Mouse (Mus musculus): ENCODE data around the gene Stra6l. TPM values are rescaled to one million over a fixed set of nuclear protein-coding genes. Genes with fewer than 3 reads are reported as not detected.

The Stra6l gene
- polyA plus RNA-seq, 1 experiment from 2014 or later, result 0.61 TPM

GRCm38 (mm10) chr4:45822781-45823575 is 25.5 kb upstream of the Stra6l start:
- Histone ChIP-seq H3K27me3 (peaks cover 59% of the 10 kb centered on the region), H3K36me3 (no peaks in the 10 kb centered on the region), H3K4me1 (peaks cover 24% of the 10 kb centered on the region), H3K9me3 (no peaks in the 10 kb centered on the region), H3K9ac (no peak overlapping the region), H3K27ac (no peak overlapping the region), H3K4me2 (no peak overlapping the region), H3K4me3 (no peak overlapping the region)
- WGBS, result 27% methylated on average over 11 of the region's 11 CpGs
- ATAC-seq (ENCODE audit: insufficient number of reproducible peaks, low FRiP score, low TSS enrichment, low read depth), result no peak

- Histone ChIP-seq H3K4me2 (no peak overlapping the region), H3K27ac (no peak overlapping the region), H3K9ac (no peak overlapping the region), H3K36me3 (no peaks in the 10 kb centered on the region), H3K9me3 (no peaks in the 10 kb centered on the region), H3K4me1 (peaks cover 16% of the 10 kb centered on the region), H3K27me3 (peaks cover 72% of the 10 kb centered on the region), H3K4me3 (no peak overlapping the region)
- 7% methylated on average over 10 of the region's 10 CpGs for WGBS
- no peak for ATAC-seq (ENCODE audit: insufficient number of reproducible peaks, low FRiP score, low TSS enrichment, low read depth)
Observed at GRCm38 (mm10) chr4:45824049-45824760, 24.3 kb upstream of the Stra6l start.

GRCm38 (mm10) chr4:45824761-45825556 is 23.5 kb upstream of the Stra6l start:
- Histone ChIP-seq H3K9ac (no peak overlapping the region), H3K27me3 (peaks cover 79% of the 10 kb centered on the region), H3K27ac (no peak overlapping the region), H3K4me1 (peaks cover 9% of the 10 kb centered on the region), H3K9me3 (no peaks in the 10 kb centered on the region), H3K4me2 (no peak overlapping the region), H3K4me3 (no peak overlapping the region), H3K36me3 (no peaks in the 10 kb centered on the region)
- ATAC-seq (ENCODE audit: insufficient number of reproducible peaks, low FRiP score, low TSS enrichment, low read depth), result no peak
- WGBS, result 23% methylated on average over 14 of the region's 14 CpGs

GRCm38 (mm10) chr4:45826275-45827040 is 22.0 kb upstream of the Stra6l start, which contains the start of gene Igfbpl1:
Gene Igfbpl1, minus strand, starts transcription at chr4:45826923.
- no peak within 1 kb of the TSS for H3K9ac ChIP-seq
- peak within 1 kb of the TSS; percentile 77 for H3K4me2 ChIP-seq
- H3K9me3 ChIP-seq, result no peaks in the 10 kb centered on the region
- no peak within 1 kb of the TSS for H3K27ac ChIP-seq
- H3K27me3 ChIP-seq, result peaks cover 88% of the 10 kb centered on the region
- no peak for ATAC-seq (ENCODE audit: insufficient number of reproducible peaks, low FRiP score, low TSS enrichment, low read depth)
- H3K36me3 ChIP-seq, result no peaks in the 10 kb centered on the region
- peaks cover 9% of the 10 kb centered on the region for H3K4me1 ChIP-seq
- WGBS, result 1% methylated on average over 91 of the region's 91 CpGs
- H3K4me3 ChIP-seq, result peak within 1 kb of the TSS; percentile 39

GRCm38 (mm10) chr4:45829907-45830759 is 18.3 kb upstream of the Stra6l start:
- H3K9me3 ChIP-seq, result no peaks in the 10 kb centered on the region
- no peak for ATAC-seq (ENCODE audit: insufficient number of reproducible peaks, low FRiP score, low TSS enrichment, low read depth)
- 50% methylated on average over 13 of the region's 13 CpGs for WGBS
- H3K27me3 ChIP-seq, result peaks cover 68% of the 10 kb centered on the region
- H3K9ac ChIP-seq, result no peak overlapping the region
- H3K36me3 ChIP-seq, result no peaks in the 10 kb centered on the region
- H3K27ac ChIP-seq, result no peak overlapping the region
- no peak overlapping the region for H3K4me2 ChIP-seq
- H3K4me1 ChIP-seq, result peaks cover 9% of the 10 kb centered on the region
- H3K4me3 ChIP-seq, result no peak overlapping the region

GRCm38 (mm10) chr4:45831996-45832395 is 16.5 kb upstream of the Stra6l start:
- H3K9ac ChIP-seq, result no peak overlapping the region
- no peak for ATAC-seq (ENCODE audit: insufficient number of reproducible peaks, low FRiP score, low TSS enrichment, low read depth)
- WGBS, result 84% methylated on average over 7 of the region's 7 CpGs
- H3K9me3 ChIP-seq, result no peaks in the 10 kb centered on the region
- H3K36me3 ChIP-seq, result no peaks in the 10 kb centered on the region
- peaks cover 49% of the 10 kb centered on the region for H3K27me3 ChIP-seq
- no peak overlapping the region for H3K27ac ChIP-seq
- no peak overlapping the region for H3K4me2 ChIP-seq
- H3K4me1 ChIP-seq, result no peaks in the 10 kb centered on the region
- H3K4me3 ChIP-seq, result no peak overlapping the region

GRCm38 (mm10) chr4:45833461-45833860 is 15.0 kb upstream of the Stra6l start:
- H3K27me3 ChIP-seq, result peaks cover 35% of the 10 kb centered on the region
- ATAC-seq (ENCODE audit: insufficient number of reproducible peaks, low FRiP score, low TSS enrichment, low read depth), result no peak
- H3K4me3 ChIP-seq, result no peak overlapping the region
- no peak overlapping the region for H3K4me2 ChIP-seq
- no peak overlapping the region for H3K9ac ChIP-seq
- H3K27ac ChIP-seq, result no peak overlapping the region
- no peaks in the 10 kb centered on the region for H3K9me3 ChIP-seq
- WGBS, result 43% methylated on average over 5 of the region's 5 CpGs
- no peaks in the 10 kb centered on the region for H3K4me1 ChIP-seq
- H3K36me3 ChIP-seq, result no peaks in the 10 kb centered on the region

- Histone ChIP-seq H3K27ac (no peak overlapping the region), H3K9ac (no peak overlapping the region), H3K4me3 (no peak overlapping the region), H3K4me2 (no peak overlapping the region), H3K9me3 (no peaks in the 10 kb centered on the region), H3K36me3 (no peaks in the 10 kb centered on the region), H3K4me1 (peaks cover 8% of the 10 kb centered on the region), H3K27me3 (peaks cover 24% of the 10 kb centered on the region)
- WGBS, result 51% methylated on average over 14 of the region's 14 CpGs
- no peak for ATAC-seq (ENCODE audit: insufficient number of reproducible peaks, low FRiP score, low TSS enrichment, low read depth)
Observed at GRCm38 (mm10) chr4:45844355-45844754, 4.1 kb upstream of the Stra6l start.

GRCm38 (mm10) chr4:45846263-45846662 is 2.2 kb upstream of the Stra6l start:
- no peak for ATAC-seq (ENCODE audit: insufficient number of reproducible peaks, low FRiP score, low TSS enrichment, low read depth)
- H3K36me3 ChIP-seq, result no peaks in the 10 kb centered on the region
- 90% methylated on average over 2 of the region's 2 CpGs for WGBS

GRCm38 (mm10) chr4:45848825-45849156 is 327 bp downstream of the Stra6l start:
- 22% methylated on average over 10 of the region's 10 CpGs for WGBS
- Histone ChIP-seq H3K9ac (no peak overlapping the region), H3K27me3 (peaks cover 55% of the 10 kb centered on the region), H3K4me2 (peak overlapping the region; percentile 6; the same call in 1 of the 2 replicates), H3K4me3 (no peak overlapping the region), H3K4me1 (peaks cover 8% of the 10 kb centered on the region), H3K36me3 (no peaks in the 10 kb centered on the region), H3K9me3 (no peaks in the 10 kb centered on the region), H3K27ac (no peak overlapping the region)
- no peak for ATAC-seq (ENCODE audit: insufficient number of reproducible peaks, low FRiP score, low TSS enrichment, low read depth)

More at GRCm38 (mm10) chr4:45846263-45846662, 2.2 kb upstream of the Stra6l start:
- Histone ChIP-seq H3K27ac (no peak overlapping the region), H3K27me3 (peaks cover 38% of the 10 kb centered on the region), H3K4me3 (no peak overlapping the region), H3K9ac (no peak overlapping the region), H3K4me1 (peaks cover 8% of the 10 kb centered on the region), H3K4me2 (no peak overlapping the region), H3K9me3 (no peaks in the 10 kb centered on the region)

Measured in limb, embryonic 15.5 days (tissue).